Mouse (Mus musculus) right cerebral cortex, adult 2 months (tissue): ENCODE measurements around the gene Slc45a3.

Source experiments
- DNase-seq, 2 experiments: peaks; one replicate each; pipeline ENCODE4 v3.0.0; 2021 to 2022; ENCODE audit warnings: low spot score in 2 of 2

Slc45a3 gene

GRCm38 (mm10) chr1:131993169-131994040 is 30.6 kb downstream of the Slc45a3 start:
- no peak for DNase-seq

GRCm38 (mm10) chr1:131995062-131995461 is 32.3 kb downstream of the Slc45a3 start:
- peak; percentile 59 to 68 for DNase-seq

- DNase-seq = no peak
Measured at GRCm38 (mm10) chr1:132000506-132000905, 37.7 kb downstream of the Slc45a3 start.

- DNase-seq = no peak
Measured at GRCm38 (mm10) chr1:132001880-132002330, 39.1 kb downstream of the Slc45a3 start.

- DNase-seq = no peak
Measured at GRCm38 (mm10) chr1:132003111-132003510, 40.3 kb downstream of the Slc45a3 start.

GRCm38 (mm10) chr1:132003817-132004216 is 41.0 kb downstream of the Slc45a3 start:
- DNase-seq = no peak

GRCm38 (mm10) chr1:132004574-132005180 is 41.9 kb downstream of the Slc45a3 start:
- DNase-seq = no peak

GRCm38 (mm10) chr1:132005466-132005865 is 42.7 kb downstream of the Slc45a3 start:
- DNase-seq = no peak

GRCm38 (mm10) chr1:132006046-132006445 is 43.3 kb downstream of the Slc45a3 start:
- DNase-seq = no peak

- DNase-seq = no peak
Measured at GRCm38 (mm10) chr1:132006721-132007120, 44.0 kb downstream of the Slc45a3 start.

- DNase-seq = peak; percentile 82 to 85
Measured at GRCm38 (mm10) chr1:132007282-132007815, 44.6 kb downstream of the Slc45a3 start, which contains the start of gene Elk4. Gene Elk4, plus strand, starts transcription at chr1:132007607.

- DNase-seq = peak; percentile 74 to 77
Measured at GRCm38 (mm10) chr1:132007828-132008827, 45.4 kb downstream of the Slc45a3 start.

- no peak for DNase-seq
Measured at GRCm38 (mm10) chr1:132008881-132009644, 46.3 kb downstream of the Slc45a3 start.

GRCm38 (mm10) chr1:132010632-132011501 is 48.1 kb downstream of the Slc45a3 start:
- no peak for DNase-seq

- no peak for DNase-seq
Measured at GRCm38 (mm10) chr1:132011785-132012184, 49.0 kb downstream of the Slc45a3 start.

GRCm38 (mm10) chr1:132012861-132013260 is 50.1 kb downstream of the Slc45a3 start:
- no peak for DNase-seq

GRCm38 (mm10) chr1:132014800-132015199 is 52.0 kb downstream of the Slc45a3 start:
- no peak for DNase-seq

- no peak for DNase-seq
Measured at GRCm38 (mm10) chr1:132016691-132017090, 53.9 kb downstream of the Slc45a3 start.

GRCm38 (mm10) chr1:132019876-132020275 is 57.1 kb downstream of the Slc45a3 start:
- DNase-seq = no peak

GRCm38 (mm10) chr1:132022107-132022506 is 59.3 kb downstream of the Slc45a3 start:
- DNase-seq = no peak
